Mouse (Mus musculus): ENCODE data around the gene Gab1. TPM values are rescaled to one million over a fixed set of nuclear protein-coding genes. Genes with fewer than 3 reads are reported as not detected.

Gene Gab1
- polyA plus RNA-seq (2014; fragmentation: Nextera tagmentation; extraction: Ambion mirVana): 22.2 and 22.4 TPM in 2 replicates

- H3K4me2 ChIP-seq (ENCODE audit: low read depth, severe bottlenecking): peak within 1 kb of the TSS; percentile 73
- H3K27me3 ChIP-seq (ENCODE audit: control insufficient read depth, insufficient read depth, low read length): no peaks in the 10 kb centered on the region
- H3K36me3 ChIP-seq (ENCODE audit: control insufficient read depth, insufficient read depth, low read length): no peaks in the 10 kb centered on the region
- H3K9ac ChIP-seq (ENCODE audit: low read length): peak within 1 kb of the TSS; percentile 82
- ATAC-seq (ENCODE audit: insufficient number of reproducible peaks, low FRiP score, low TSS enrichment, low read depth): peak; percentile 96
- no peaks in the 10 kb centered on the region for H3K9me3 ChIP-seq (ENCODE audit: control insufficient read depth, low read length)
- H3K4me3 ChIP-seq (ENCODE audit: low read depth, low read length): peak within 1 kb of the TSS; percentile 86
- peaks cover 7% of the 10 kb centered on the region for H3K4me1 ChIP-seq (ENCODE audit: control insufficient read depth, insufficient read depth, low read length)
- under 1% methylated on average over 61 of the region's 70 CpGs for WGBS
- peak; percentile 95 for DNase-seq (ENCODE audit: low spot score)
- peak within 1 kb of the TSS; percentile 97 for H3K27ac ChIP-seq (replicated peaks; ENCODE audit: low read depth, low read length)
Observed at GRCm38 (mm10) chr8:80880196-80881106, at the start of gene Gab1. Gene Gab1 (minus strand): TSS chr8:80880519.

- no peak overlapping the region for H3K4me2 ChIP-seq (ENCODE audit: low read depth, severe bottlenecking)
- no peaks in the 10 kb centered on the region for H3K9me3 ChIP-seq (ENCODE audit: control insufficient read depth, low read length)
- H3K27ac ChIP-seq (replicated peaks; ENCODE audit: low read depth, low read length): no peak overlapping the region
- ATAC-seq (ENCODE audit: insufficient number of reproducible peaks, low FRiP score, low TSS enrichment, low read depth) (no peak), DNase-seq (ENCODE audit: low spot score) (no peak)
- H3K27me3 ChIP-seq (ENCODE audit: control insufficient read depth, insufficient read depth, low read length): no peaks in the 10 kb centered on the region
- H3K4me3 ChIP-seq (ENCODE audit: low read depth, low read length): no peak overlapping the region
- no peak overlapping the region for H3K9ac ChIP-seq (ENCODE audit: low read length)
- no peaks in the 10 kb centered on the region for H3K4me1 ChIP-seq (ENCODE audit: control insufficient read depth, insufficient read depth, low read length)
- no peaks in the 10 kb centered on the region for H3K36me3 ChIP-seq (ENCODE audit: control insufficient read depth, insufficient read depth, low read length)
Observed at GRCm38 (mm10) chr8:80928770-80929169, 48.5 kb upstream of the Gab1 start.

- WGBS: 83% methylated on average over 9 of the region's 9 CpGs
- no peaks in the 10 kb centered on the region for H3K27me3 ChIP-seq (ENCODE audit: control insufficient read depth, insufficient read depth, low read length)
- H3K4me2 ChIP-seq (ENCODE audit: low read depth, severe bottlenecking): no peak overlapping the region
- H3K9ac ChIP-seq (ENCODE audit: low read length): no peak overlapping the region
- DNase-seq (ENCODE audit: low spot score): no peak
- no peak overlapping the region for H3K27ac ChIP-seq (replicated peaks; ENCODE audit: low read depth, low read length)
- no peak overlapping the region for H3K4me3 ChIP-seq (ENCODE audit: low read depth, low read length)
- H3K36me3 ChIP-seq (ENCODE audit: control insufficient read depth, insufficient read depth, low read length): no peaks in the 10 kb centered on the region
- ATAC-seq (ENCODE audit: insufficient number of reproducible peaks, low FRiP score, low TSS enrichment, low read depth): no peak
- no peaks in the 10 kb centered on the region for H3K4me1 ChIP-seq (ENCODE audit: control insufficient read depth, insufficient read depth, low read length)
- no peaks in the 10 kb centered on the region for H3K9me3 ChIP-seq (ENCODE audit: control insufficient read depth, low read length)
Observed at GRCm38 (mm10) chr8:80923794-80924316, 43.5 kb upstream of the Gab1 start.

GRCm38 (mm10) chr8:80922642-80923041 lies 42.3 kb upstream of the Gab1 start:
- H3K27me3 ChIP-seq (ENCODE audit: control insufficient read depth, insufficient read depth, low read length): no peaks in the 10 kb centered on the region
- H3K4me3 ChIP-seq (ENCODE audit: low read depth, low read length): no peak overlapping the region
- no peak overlapping the region for H3K9ac ChIP-seq (ENCODE audit: low read length)
- H3K36me3 ChIP-seq (ENCODE audit: control insufficient read depth, insufficient read depth, low read length): no peaks in the 10 kb centered on the region
- H3K4me1 ChIP-seq (ENCODE audit: control insufficient read depth, insufficient read depth, low read length): no peaks in the 10 kb centered on the region
- ATAC-seq (ENCODE audit: insufficient number of reproducible peaks, low FRiP score, low TSS enrichment, low read depth) (no peak), DNase-seq (ENCODE audit: low spot score) (no peak)
- H3K4me2 ChIP-seq (ENCODE audit: low read depth, severe bottlenecking): no peak overlapping the region
- H3K9me3 ChIP-seq (ENCODE audit: control insufficient read depth, low read length): no peaks in the 10 kb centered on the region
- H3K27ac ChIP-seq (replicated peaks; ENCODE audit: low read depth, low read length): no peak overlapping the region
- 74% methylated on average over 6 of the region's 6 CpGs for WGBS

GRCm38 (mm10) chr8:80919130-80919529 lies 38.8 kb upstream of the Gab1 start:
- no peaks in the 10 kb centered on the region for H3K4me1 ChIP-seq (ENCODE audit: control insufficient read depth, insufficient read depth, low read length)
- no peak overlapping the region for H3K27ac ChIP-seq (replicated peaks; ENCODE audit: low read depth, low read length)
- no peak overlapping the region for H3K9ac ChIP-seq (ENCODE audit: low read length)
- H3K9me3 ChIP-seq (ENCODE audit: control insufficient read depth, low read length): no peaks in the 10 kb centered on the region
- H3K27me3 ChIP-seq (ENCODE audit: control insufficient read depth, insufficient read depth, low read length): no peaks in the 10 kb centered on the region
- ATAC-seq (ENCODE audit: insufficient number of reproducible peaks, low FRiP score, low TSS enrichment, low read depth): no peak
- H3K36me3 ChIP-seq (ENCODE audit: control insufficient read depth, insufficient read depth, low read length): no peaks in the 10 kb centered on the region
- H3K4me2 ChIP-seq (ENCODE audit: low read depth, severe bottlenecking): no peak overlapping the region
- no peak for DNase-seq (ENCODE audit: low spot score)
- H3K4me3 ChIP-seq (ENCODE audit: low read depth, low read length): no peak overlapping the region
- 67% methylated on average over 4 of the region's 4 CpGs for WGBS

GRCm38 (mm10) chr8:80918531-80918930 lies 38.2 kb upstream of the Gab1 start:
- Histone ChIP-seq H3K4me1 (ENCODE audit: control insufficient read depth, insufficient read depth, low read length) (no peaks in the 10 kb centered on the region), H3K9ac (ENCODE audit: low read length) (no peak overlapping the region), H3K27ac (replicated peaks; ENCODE audit: low read depth, low read length) (no peak overlapping the region), H3K4me2 (ENCODE audit: low read depth, severe bottlenecking) (no peak overlapping the region), H3K9me3 (ENCODE audit: control insufficient read depth, low read length) (no peaks in the 10 kb centered on the region), H3K27me3 (ENCODE audit: control insufficient read depth, insufficient read depth, low read length) (no peaks in the 10 kb centered on the region), H3K36me3 (ENCODE audit: control insufficient read depth, insufficient read depth, low read length) (no peaks in the 10 kb centered on the region), H3K4me3 (ENCODE audit: low read depth, low read length) (no peak overlapping the region)
- WGBS: 91% methylated on average over 6 of the region's 6 CpGs
- no peak for DNase-seq (ENCODE audit: low spot score)
- ATAC-seq (ENCODE audit: insufficient number of reproducible peaks, low FRiP score, low TSS enrichment, low read depth): no peak

GRCm38 (mm10) chr8:80916463-80917235 lies 36.3 kb upstream of the Gab1 start:
- no peaks in the 10 kb centered on the region for H3K36me3 ChIP-seq (ENCODE audit: control insufficient read depth, insufficient read depth, low read length)
- WGBS: 79% methylated on average over 11 of the region's 11 CpGs
- H3K9me3 ChIP-seq (ENCODE audit: control insufficient read depth, low read length): no peaks in the 10 kb centered on the region
- no peak overlapping the region for H3K27ac ChIP-seq (replicated peaks; ENCODE audit: low read depth, low read length)
- no peaks in the 10 kb centered on the region for H3K4me1 ChIP-seq (ENCODE audit: control insufficient read depth, insufficient read depth, low read length)
- no peak for ATAC-seq (ENCODE audit: insufficient number of reproducible peaks, low FRiP score, low TSS enrichment, low read depth)
- H3K27me3 ChIP-seq (ENCODE audit: control insufficient read depth, insufficient read depth, low read length): no peaks in the 10 kb centered on the region
- DNase-seq (ENCODE audit: low spot score): no peak
- H3K4me3 ChIP-seq (ENCODE audit: low read depth, low read length): no peak overlapping the region
- H3K9ac ChIP-seq (ENCODE audit: low read length): no peak overlapping the region
- no peak overlapping the region for H3K4me2 ChIP-seq (ENCODE audit: low read depth, severe bottlenecking)

- no peak for DNase-seq (ENCODE audit: low spot score)
- Histone ChIP-seq H3K9me3 (ENCODE audit: control insufficient read depth, low read length) (no peaks in the 10 kb centered on the region), H3K4me2 (ENCODE audit: low read depth, severe bottlenecking) (no peak overlapping the region), H3K36me3 (ENCODE audit: control insufficient read depth, insufficient read depth, low read length) (no peaks in the 10 kb centered on the region), H3K27me3 (ENCODE audit: control insufficient read depth, insufficient read depth, low read length) (no peaks in the 10 kb centered on the region), H3K4me3 (ENCODE audit: low read depth, low read length) (no peak overlapping the region), H3K4me1 (ENCODE audit: control insufficient read depth, insufficient read depth, low read length) (no peaks in the 10 kb centered on the region), H3K27ac (replicated peaks; ENCODE audit: low read depth, low read length) (no peak overlapping the region), H3K9ac (ENCODE audit: low read length) (no peak overlapping the region)
- ATAC-seq (ENCODE audit: insufficient number of reproducible peaks, low FRiP score, low TSS enrichment, low read depth): no peak
- WGBS: 100% methylated on average over 1 of the region's 1 CpGs
Observed at GRCm38 (mm10) chr8:80913016-80913748, 32.9 kb upstream of the Gab1 start.
